Mouse (Mus musculus) midbrain, embryonic 11.5 days (tissue): Measurements from ENCODE around the gene Tmprss13. TPM values are rescaled to one million over a fixed set of nuclear protein-coding genes. Genes with fewer than 3 reads are reported as not detected.
A peak's percentile ranks its signal among the peaks of the same experiment; 100 is the strongest.

Experiments
- ATAC-seq: fragments of 200-750 bp; cut with Nextera tagmentation; 2 replicates; pipeline ENCODE4 v1.8.0; 2017; ENCODE audit warnings: moderate TSS enrichment, moderate library complexity; ENCODE audit not compliant: low FRiP score
- DNase-seq: peaks from one replicate; pipeline ENCODE4 v3.0.0; 2015; ENCODE audit warnings: low spot score; ENCODE audit errors: missing footprints
- H3K27ac ChIP-seq: fragments of 300-500 bp; sonication (generic); 2 replicates; pipeline ENCODE4 v1.5.1; 2014; ENCODE audit warnings: low read depth, low read length
- H3K27me3 ChIP-seq: fragments of 300-500 bp; sonication (generic); 2 replicates; pipeline ENCODE4 v1.6.1; 2014; ENCODE audit warnings: mild to moderate bottlenecking, low read length, moderate library complexity, mixed read lengths; ENCODE audit not compliant: control insufficient read depth, insufficient read depth
- H3K36me3 ChIP-seq: fragments of 300-500 bp; sonication (generic); 2 replicates; pipeline ENCODE4 v1.6.1; 2014; ENCODE audit warnings: mild to moderate bottlenecking, low read length, moderate library complexity, mixed read lengths; ENCODE audit not compliant: control insufficient read depth, insufficient read depth
- H3K4me1 ChIP-seq: fragments of 300-500 bp; sonication (generic); 2 replicates; pipeline ENCODE4 v1.6.1; 2014; ENCODE audit warnings: low read length; ENCODE audit not compliant: control insufficient read depth, insufficient read depth
- H3K4me2 ChIP-seq: fragments of 300-500 bp; sonication (generic); 2 replicates; pipeline ENCODE4 v1.6.1; 2014; ENCODE audit warnings: mild to moderate bottlenecking, moderate library complexity
- H3K4me3 ChIP-seq: fragments of 300-500 bp; sonication (generic); 2 replicates; pipeline ENCODE4 v1.5.1; 2014; ENCODE audit warnings: low read depth, low read length
- H3K9ac ChIP-seq: fragments of 300-500 bp; sonication (generic); 2 replicates; pipeline ENCODE4 v1.6.1; 2014; ENCODE audit warnings: low read length
- H3K9me3 ChIP-seq: fragments of 300-500 bp; sonication (generic); 2 replicates; pipeline ENCODE4 v1.6.1; 2016; ENCODE audit warnings: low read length; ENCODE audit not compliant: control insufficient read depth
- WGBS: fragments of 180-500 bp; shearing (Covaris S2); extraction: QIAGEN DNeasy Blood & Tissue Kit; methylation state at CpG from one replicate; pipeline ENCODE4 v1.1.7; 2014; 5-methylcytosine and 5-hydroxymethylcytosine counted together
- polyA plus RNA-seq: library from polyadenylated mRNA; unstranded; fragments of >200 nt; fragmentation: Nextera tagmentation; extraction: Ambion mirVana; gene quantifications from 2 replicates; pipeline ENCODE4 v1.2.1, GENCODE M21; 2014

Tmprss13 gene
- polyA plus RNA-seq, 1 experiment from 2014 or later: not detected

DNA sequence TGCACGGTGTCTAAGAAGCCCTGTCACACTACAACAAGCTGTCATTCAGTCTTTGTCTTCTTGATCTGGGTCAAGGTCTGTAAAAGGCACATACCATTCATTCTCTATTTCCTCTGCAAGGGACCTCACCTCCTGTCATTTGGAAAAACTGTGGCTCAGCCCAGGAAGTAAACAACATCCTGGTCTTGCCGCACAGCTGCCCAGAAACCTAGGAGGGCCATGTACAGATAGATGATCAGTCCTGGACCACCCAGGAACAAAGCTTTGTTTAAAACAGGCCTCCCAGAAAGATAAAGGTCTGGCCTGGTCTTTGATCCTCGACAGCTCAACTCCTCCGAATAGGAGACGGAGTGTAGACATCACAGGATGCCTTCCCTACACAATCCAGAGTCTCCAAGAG, 31.0 kb downstream of the Tmprss13 start:
- H3K27me3 ChIP-seq: no peaks in the 10 kb centered on the region
- no peak for ATAC-seq

GRCm38 (mm10) chr9:45355192-45355591, 36.3 kb downstream of the Tmprss13 start:
- Histone ChIP-seq H3K36me3 (no peaks in the 10 kb centered on the region), H3K27me3 (no peaks in the 10 kb centered on the region), H3K27ac (no peak overlapping the region), H3K9me3 (no peaks in the 10 kb centered on the region), H3K4me3 (no peak overlapping the region), H3K4me2 (no peak overlapping the region), H3K9ac (no peak overlapping the region), H3K4me1 (no peaks in the 10 kb centered on the region)
- 85% methylated on average over 2 of the region's 2 CpGs for WGBS
- no peak for ATAC-seq
- DNase-seq: no peak

More for the DNA sequence above, 31.0 kb downstream of the Tmprss13 start:
- DNase-seq: no peak
- 48% methylated on average over 5 of the region's 5 CpGs for WGBS
- Histone ChIP-seq H3K4me2 (no peak overlapping the region), H3K4me1 (no peaks in the 10 kb centered on the region), H3K9me3 (no peaks in the 10 kb centered on the region), H3K9ac (no peak overlapping the region), H3K27ac (no peak overlapping the region), H3K4me3 (no peak overlapping the region), H3K36me3 (no peaks in the 10 kb centered on the region)

- Histone ChIP-seq H3K4me3 (no peak overlapping the region), H3K4me2 (no peak overlapping the region), H3K9me3 (no peaks in the 10 kb centered on the region), H3K27me3 (no peaks in the 10 kb centered on the region), H3K36me3 (no peaks in the 10 kb centered on the region), H3K27ac (no peak overlapping the region), H3K4me1 (no peaks in the 10 kb centered on the region), H3K9ac (no peak overlapping the region)
- DNase-seq: no peak
- ATAC-seq: no peak
- WGBS: 82% methylated on average over 7 of the region's 7 CpGs
Measured at GRCm38 (mm10) chr9:45358356-45358755, 39.5 kb downstream of the Tmprss13 start.

GRCm38 (mm10) chr9:45362051-45362461, 43.2 kb downstream of the Tmprss13 start:
- no peak overlapping the region for H3K4me3 ChIP-seq
- no peaks in the 10 kb centered on the region for H3K36me3 ChIP-seq
- WGBS: 62% methylated on average over 2 of the region's 2 CpGs
- DNase-seq: peak; percentile 47
- no peaks in the 10 kb centered on the region for H3K9me3 ChIP-seq
- no peak overlapping the region for H3K4me2 ChIP-seq
- ATAC-seq: no peak
- H3K27me3 ChIP-seq: no peaks in the 10 kb centered on the region
- H3K9ac ChIP-seq: no peak overlapping the region
- no peaks in the 10 kb centered on the region for H3K4me1 ChIP-seq
- no peak overlapping the region for H3K27ac ChIP-seq

- H3K4me1 ChIP-seq: no peaks in the 10 kb centered on the region
- H3K4me3 ChIP-seq: no peak overlapping the region
- no peaks in the 10 kb centered on the region for H3K36me3 ChIP-seq
- no peaks in the 10 kb centered on the region for H3K27me3 ChIP-seq
- no peaks in the 10 kb centered on the region for H3K9me3 ChIP-seq
- no peak for ATAC-seq
- no peak overlapping the region for H3K4me2 ChIP-seq
- H3K27ac ChIP-seq: no peak overlapping the region
- H3K9ac ChIP-seq: no peak overlapping the region
- 63% methylated on average over 7 of the region's 7 CpGs for WGBS
- DNase-seq: peak; percentile 69
Measured at GRCm38 (mm10) chr9:45363639-45364214, 44.8 kb downstream of the Tmprss13 start.

DNA sequence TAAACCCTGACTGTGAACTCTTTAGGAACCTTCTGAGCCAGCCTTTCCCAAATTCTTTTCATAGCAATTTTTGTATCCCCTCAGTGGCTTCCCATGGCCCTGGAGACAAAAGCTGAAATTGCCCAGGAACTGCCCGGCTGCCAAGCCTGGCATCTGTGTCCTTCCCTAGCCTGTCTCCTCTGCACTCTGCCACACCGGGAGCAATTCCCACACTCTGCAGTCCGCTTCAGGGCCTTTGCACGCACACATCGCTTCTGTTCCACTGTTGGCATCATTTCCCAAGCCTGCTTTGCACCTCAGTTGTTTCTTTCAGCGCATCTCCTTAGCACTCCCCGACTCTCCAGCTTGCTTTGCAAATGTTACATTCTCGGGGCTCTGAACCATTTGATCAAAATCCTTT, 48.8 kb downstream of the Tmprss13 start:
- no peak for ATAC-seq
- no peaks in the 10 kb centered on the region for H3K9me3 ChIP-seq
- 72% methylated on average over 8 of the region's 8 CpGs for WGBS
- peak; percentile 35 for DNase-seq
- peaks cover 15% of the 10 kb centered on the region for H3K4me1 ChIP-seq
- H3K4me3 ChIP-seq: no peak overlapping the region
- H3K9ac ChIP-seq: no peak overlapping the region
- no peaks in the 10 kb centered on the region for H3K27me3 ChIP-seq
- H3K27ac ChIP-seq: no peak overlapping the region
- no peak overlapping the region for H3K4me2 ChIP-seq
- no peaks in the 10 kb centered on the region for H3K36me3 ChIP-seq

DNA sequence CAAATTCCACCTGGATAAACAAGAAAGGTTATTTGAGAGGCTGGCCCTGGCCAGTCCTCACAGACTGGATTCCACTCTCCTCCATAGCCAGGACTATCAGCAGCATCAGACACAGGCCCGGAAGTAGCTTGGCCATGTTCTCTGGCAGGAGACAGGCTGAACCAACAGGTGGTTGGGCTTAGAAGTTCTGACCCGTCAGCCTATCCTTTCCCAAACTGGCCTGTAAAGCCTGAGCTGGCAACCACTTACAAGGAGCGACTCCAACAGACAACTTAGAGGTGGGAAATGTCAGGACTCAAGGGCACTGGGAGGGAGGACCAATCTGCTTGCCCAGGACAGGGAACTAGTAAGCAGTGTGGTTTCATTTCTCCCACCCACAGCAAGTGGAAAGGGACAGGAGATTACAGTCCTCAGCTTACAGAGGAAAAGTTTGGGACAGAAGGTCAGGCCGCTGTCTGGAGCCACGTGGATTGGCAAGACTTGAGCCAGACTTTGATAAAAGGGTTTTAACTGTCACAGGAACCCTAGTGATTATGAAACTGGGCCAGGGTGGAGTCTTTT, 49.5 kb downstream of the Tmprss13 start:
- WGBS: 72% methylated on average over 5 of the region's 5 CpGs
- no peak overlapping the region for H3K4me2 ChIP-seq
- no peak overlapping the region for H3K4me3 ChIP-seq
- ATAC-seq (no peak), DNase-seq (peak; percentile 51)
- no peaks in the 10 kb centered on the region for H3K9me3 ChIP-seq
- H3K36me3 ChIP-seq: no peaks in the 10 kb centered on the region
- H3K9ac ChIP-seq: no peak overlapping the region
- H3K27me3 ChIP-seq: no peaks in the 10 kb centered on the region
- H3K4me1 ChIP-seq: peaks cover 15% of the 10 kb centered on the region
- H3K27ac ChIP-seq: no peak overlapping the region

DNA sequence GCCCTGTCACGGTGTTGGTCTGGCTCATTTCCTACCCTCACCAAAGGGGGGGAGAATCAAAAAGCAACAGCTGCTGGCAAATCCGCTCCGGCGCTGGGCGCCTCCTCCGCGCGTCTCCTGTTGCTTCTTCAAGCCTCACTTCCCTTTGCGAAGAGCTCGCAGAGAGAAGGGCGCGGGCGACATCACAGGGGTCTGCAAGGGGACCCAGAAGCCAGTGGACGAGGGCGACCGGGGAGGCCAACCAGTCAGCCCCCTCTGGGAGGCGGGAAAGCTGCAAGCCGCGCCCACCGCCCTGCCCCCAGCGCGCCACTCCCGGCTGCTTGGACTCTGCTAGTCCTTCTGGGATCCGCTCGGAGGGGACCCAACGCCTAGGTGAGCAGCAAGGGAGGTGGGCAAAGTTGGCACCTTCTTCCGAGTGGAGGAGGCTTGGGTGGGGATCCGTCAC, 51.2 kb downstream of the Tmprss13 start, which contains the start of gene Fxyd6:
TSS of gene Fxyd6 (plus strand) at position 69 of the 445 bp plus-strand sequence.
- no peaks in the 10 kb centered on the region for H3K9me3 ChIP-seq
- ATAC-seq (peak; percentile 82), DNase-seq (peak; percentile 97)
- peak within 1 kb of the TSS; percentile 21 for H3K27ac ChIP-seq
- peaks cover 15% of the 10 kb centered on the region for H3K4me1 ChIP-seq
- H3K27me3 ChIP-seq: no peaks in the 10 kb centered on the region
- H3K36me3 ChIP-seq: no peaks in the 10 kb centered on the region
- peak within 1 kb of the TSS; percentile 52 for H3K4me3 ChIP-seq
- WGBS: 0% methylated on average over 28 of the region's 28 CpGs
- peak within 1 kb of the TSS; percentile 83 for H3K9ac ChIP-seq
- H3K4me2 ChIP-seq: peak within 1 kb of the TSS; percentile 86

DNA sequence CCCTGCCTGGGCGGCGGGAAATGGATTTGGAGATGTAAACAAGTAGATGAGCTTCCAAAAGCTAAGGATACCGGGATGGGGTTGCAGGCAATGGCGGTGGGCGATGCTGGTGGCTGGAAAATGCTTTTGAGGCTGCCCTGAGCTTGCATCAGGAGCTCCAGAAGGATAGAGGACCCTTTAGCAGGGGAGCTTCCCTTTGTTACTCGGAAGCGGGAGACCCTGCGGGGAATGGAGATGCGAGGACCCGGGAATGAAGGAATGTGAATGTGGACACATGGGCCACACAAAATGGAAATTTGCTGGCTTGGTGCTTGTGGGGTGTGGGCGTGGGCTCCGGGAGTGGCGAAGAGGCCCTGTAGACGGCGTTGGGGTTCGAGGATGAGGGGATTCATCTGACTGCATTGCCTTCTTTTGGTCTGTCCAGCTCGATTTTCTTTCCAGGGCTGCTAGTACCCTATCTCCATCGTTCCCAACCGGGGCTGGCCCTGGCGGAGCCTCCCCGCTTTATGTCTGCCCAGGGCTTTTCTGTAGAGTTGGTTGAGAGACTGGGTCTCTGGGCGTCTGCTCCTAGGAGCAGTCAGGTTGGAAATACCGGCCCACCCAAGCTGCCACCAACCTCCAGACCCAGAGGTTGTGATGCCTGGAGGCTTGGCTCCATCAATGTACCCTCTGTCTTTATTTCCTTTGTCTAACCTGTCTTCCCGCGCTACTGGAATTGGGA, 51.9 kb downstream of the Tmprss13 start:
- Histone ChIP-seq H3K27ac (peak overlapping the region; percentile 21), H3K4me3 (peak overlapping the region; percentile 52), H3K27me3 (no peaks in the 10 kb centered on the region), H3K9me3 (no peaks in the 10 kb centered on the region), H3K4me1 (peaks cover 15% of the 10 kb centered on the region), H3K9ac (peak overlapping the region; percentile 83), H3K4me2 (peak overlapping the region; percentile 86), H3K36me3 (no peaks in the 10 kb centered on the region)
- peak; percentile 56 for ATAC-seq
- peak; percentile 92 for DNase-seq
- 5% methylated on average over 25 of the region's 25 CpGs for WGBS
